Mouse (Mus musculus): Measurements from ENCODE around the gene Csrnp3. TPM values are rescaled to one million over a fixed set of nuclear protein-coding genes. Genes with fewer than 3 reads are reported as not detected.

Gene Csrnp3
- polyA plus RNA-seq, 1 experiment from 2014 or later = 3.1 TPM

DNA sequence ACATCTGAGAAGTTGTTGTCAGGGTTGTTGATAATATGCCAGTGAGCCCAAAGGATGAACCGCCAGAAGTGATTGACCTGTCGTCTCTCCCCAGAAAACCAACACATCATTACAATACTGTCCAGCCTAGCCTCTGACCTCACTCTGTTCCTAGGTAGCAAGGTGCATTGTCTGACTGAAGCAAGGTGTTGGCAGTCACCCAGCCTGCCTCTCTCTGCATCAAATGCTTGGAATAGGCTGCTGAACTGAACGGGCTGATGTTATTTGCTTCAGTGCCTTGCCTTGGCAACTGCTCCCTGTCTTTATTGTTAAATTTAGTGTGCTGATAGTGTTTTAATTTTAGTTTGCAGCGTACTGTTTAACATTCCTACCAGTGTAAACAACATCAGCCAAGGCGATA, 51.0 kb downstream of the Csrnp3 start:
- Histone ChIP-seq H3K4me2 (ENCODE audit: low read depth, low read length) (no peak overlapping the region), H3K9ac (ENCODE audit: low read depth, low read length) (no peak overlapping the region), H3K4me1 (ENCODE audit: control insufficient read depth, insufficient read depth, low read length) (no peaks in the 10 kb centered on the region), H3K27me3 (replicated peaks; ENCODE audit: control insufficient read depth, insufficient read depth, low read length) (no peaks in the 10 kb centered on the region), H3K27ac (replicated peaks; ENCODE audit: low read depth, low read length) (no peak overlapping the region), H3K9me3 (ENCODE audit: control insufficient read depth, low read length) (no peaks in the 10 kb centered on the region), H3K4me3 (ENCODE audit: low read depth, low read length) (no peak overlapping the region), H3K36me3 (ENCODE audit: control insufficient read depth, insufficient read depth, low read length) (no peaks in the 10 kb centered on the region)
- DNase-seq (ENCODE audit: low spot score) (no peak), ATAC-seq (ENCODE audit: low read depth) (no peak)
- 46% methylated on average over 5 of the region's 5 CpGs for WGBS

DNA sequence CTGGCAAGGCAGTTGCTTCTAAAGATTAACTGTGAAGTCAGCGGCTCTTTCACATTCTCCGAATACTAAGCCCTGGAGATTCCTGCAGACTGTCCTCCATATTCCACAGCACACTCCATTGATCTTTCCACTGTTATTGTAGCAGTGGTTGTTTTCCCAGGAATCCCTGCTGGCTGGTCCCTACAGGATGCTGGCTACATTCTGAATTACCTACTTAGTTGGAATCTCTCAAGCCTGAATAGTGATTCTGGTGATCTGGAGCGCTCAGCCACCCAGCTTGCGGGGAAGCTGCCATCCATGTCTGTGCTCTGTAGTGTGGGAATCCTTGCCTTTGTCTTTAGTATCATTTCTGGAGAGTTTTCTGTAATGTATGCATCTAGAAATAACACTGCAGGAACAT, 51.5 kb downstream of the Csrnp3 start:
- DNase-seq (ENCODE audit: low spot score) = no peak
- 43% methylated on average over 4 of the region's 4 CpGs for WGBS
- H3K4me2 ChIP-seq (ENCODE audit: low read depth, low read length) = no peak overlapping the region

DNA sequence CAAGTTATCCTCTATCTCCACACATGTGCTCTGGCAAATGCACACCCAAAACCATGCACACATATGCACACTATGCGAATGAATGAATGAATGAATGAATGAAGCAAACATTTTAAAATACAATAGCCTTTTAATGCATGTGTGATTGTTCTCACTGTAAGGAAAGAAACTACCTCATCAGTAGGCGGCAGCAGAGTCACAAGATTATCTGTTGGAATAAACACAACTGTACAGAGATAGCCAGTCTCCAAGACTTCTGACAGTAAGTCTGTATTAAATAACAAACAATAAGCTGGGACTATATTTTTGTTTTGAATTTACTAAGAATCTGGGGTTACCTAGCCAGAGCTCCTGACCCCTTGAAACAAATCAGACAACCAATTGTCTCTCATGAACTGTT, 53.9 kb downstream of the Csrnp3 start:
- Histone ChIP-seq H3K4me2 (ENCODE audit: low read depth, low read length) (no peak overlapping the region), H3K36me3 (ENCODE audit: control insufficient read depth, insufficient read depth, low read length) (no peaks in the 10 kb centered on the region), H3K9ac (ENCODE audit: low read depth, low read length) (no peak overlapping the region), H3K27me3 (replicated peaks; ENCODE audit: control insufficient read depth, insufficient read depth, low read length) (no peaks in the 10 kb centered on the region), H3K27ac (replicated peaks; ENCODE audit: low read depth, low read length) (no peak overlapping the region), H3K4me3 (ENCODE audit: low read depth, low read length) (no peak overlapping the region), H3K9me3 (ENCODE audit: control insufficient read depth, low read length) (no peaks in the 10 kb centered on the region), H3K4me1 (ENCODE audit: control insufficient read depth, insufficient read depth, low read length) (no peaks in the 10 kb centered on the region)
- ATAC-seq (ENCODE audit: low read depth) = no peak
- 95% methylated on average over 2 of the region's 2 CpGs for WGBS
- DNase-seq (ENCODE audit: low spot score) = no peak

More for the DNA sequence above, 51.5 kb downstream of the Csrnp3 start:
- H3K9me3 ChIP-seq (ENCODE audit: control insufficient read depth, low read length) = no peaks in the 10 kb centered on the region
- H3K4me1 ChIP-seq (ENCODE audit: control insufficient read depth, insufficient read depth, low read length) = no peaks in the 10 kb centered on the region
- H3K9ac ChIP-seq (ENCODE audit: low read depth, low read length) = no peak overlapping the region
- H3K4me3 ChIP-seq (ENCODE audit: low read depth, low read length) = no peak overlapping the region
- H3K27me3 ChIP-seq (replicated peaks; ENCODE audit: control insufficient read depth, insufficient read depth, low read length) = no peaks in the 10 kb centered on the region
- ATAC-seq (ENCODE audit: low read depth) = no peak
- H3K27ac ChIP-seq (replicated peaks; ENCODE audit: low read depth, low read length) = no peak overlapping the region
- no peaks in the 10 kb centered on the region for H3K36me3 ChIP-seq (ENCODE audit: control insufficient read depth, insufficient read depth, low read length)

DNA sequence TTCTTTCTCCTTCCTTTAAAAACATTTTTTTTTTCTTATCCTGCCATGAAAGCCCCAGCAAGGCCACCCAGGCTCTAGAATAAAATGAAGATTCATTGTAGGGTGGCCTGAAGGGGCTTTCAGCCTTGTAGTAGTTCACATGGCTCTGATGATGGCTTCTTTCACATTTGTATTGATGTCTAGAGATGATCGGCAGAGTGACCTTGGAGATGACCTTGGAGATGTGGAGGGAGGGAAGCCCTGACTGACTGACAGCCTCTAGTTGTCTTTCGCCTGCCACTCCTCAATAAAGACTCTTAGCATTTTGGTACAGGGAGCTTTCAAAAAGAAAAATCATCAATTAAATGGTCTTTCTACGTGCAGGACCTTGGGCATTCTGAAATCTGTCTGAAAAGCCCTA, 63.0 kb downstream of the Csrnp3 start:
- no peaks in the 10 kb centered on the region for H3K27me3 ChIP-seq (replicated peaks; ENCODE audit: control insufficient read depth, insufficient read depth, low read length)
- ATAC-seq (ENCODE audit: low read depth) (no peak), DNase-seq (ENCODE audit: low spot score) (no peak)
- H3K9ac ChIP-seq (ENCODE audit: low read depth, low read length) = no peak overlapping the region
- 64% methylated on average over 3 of the region's 3 CpGs for WGBS
- H3K4me2 ChIP-seq (ENCODE audit: low read depth, low read length) = no peak overlapping the region
- H3K9me3 ChIP-seq (ENCODE audit: control insufficient read depth, low read length) = no peaks in the 10 kb centered on the region
- no peak overlapping the region for H3K27ac ChIP-seq (replicated peaks; ENCODE audit: low read depth, low read length)
- H3K4me3 ChIP-seq (ENCODE audit: low read depth, low read length) = no peak overlapping the region
- H3K36me3 ChIP-seq (ENCODE audit: control insufficient read depth, insufficient read depth, low read length) = no peaks in the 10 kb centered on the region
- no peaks in the 10 kb centered on the region for H3K4me1 ChIP-seq (ENCODE audit: control insufficient read depth, insufficient read depth, low read length)

DNA sequence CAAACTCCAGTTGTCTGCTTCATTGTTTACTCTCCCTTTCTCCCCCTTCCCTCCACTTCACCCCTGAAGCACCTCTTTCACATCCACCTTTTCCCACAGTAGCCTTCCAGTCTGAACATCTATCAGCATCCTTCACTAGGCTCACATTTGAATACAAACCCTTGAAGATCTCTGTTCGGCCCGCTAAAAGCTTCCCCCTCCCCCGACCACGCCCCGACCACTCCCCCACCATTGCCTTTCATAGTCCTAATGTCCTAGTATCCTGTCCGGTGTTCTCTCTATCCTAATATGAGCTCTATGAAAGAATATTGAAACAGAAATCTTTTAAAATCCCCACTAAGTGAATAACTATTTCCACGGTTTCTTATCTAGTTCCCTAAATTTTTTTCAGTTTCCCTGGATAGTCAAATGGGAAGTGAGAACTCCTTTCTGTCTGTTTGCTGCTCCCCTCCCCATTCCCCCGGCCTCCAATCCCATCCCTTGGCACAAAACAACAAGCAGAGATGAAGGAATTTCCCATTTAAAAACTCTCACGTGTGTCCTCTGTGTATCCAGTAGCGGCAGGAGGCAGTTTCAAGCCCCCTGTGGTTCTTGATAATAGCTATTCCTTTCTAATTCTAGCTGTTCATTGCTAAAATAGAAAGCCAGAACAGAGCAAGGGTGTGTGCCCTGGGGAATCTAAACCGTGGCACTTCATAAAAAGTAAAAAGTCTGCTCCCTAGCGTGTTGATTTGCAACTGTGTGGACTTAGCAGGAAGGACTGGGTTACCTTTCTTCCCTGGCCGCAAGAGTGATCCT, 64.4 kb downstream of the Csrnp3 start:
- WGBS = 28% methylated on average over 13 of the region's 13 CpGs

DNA sequence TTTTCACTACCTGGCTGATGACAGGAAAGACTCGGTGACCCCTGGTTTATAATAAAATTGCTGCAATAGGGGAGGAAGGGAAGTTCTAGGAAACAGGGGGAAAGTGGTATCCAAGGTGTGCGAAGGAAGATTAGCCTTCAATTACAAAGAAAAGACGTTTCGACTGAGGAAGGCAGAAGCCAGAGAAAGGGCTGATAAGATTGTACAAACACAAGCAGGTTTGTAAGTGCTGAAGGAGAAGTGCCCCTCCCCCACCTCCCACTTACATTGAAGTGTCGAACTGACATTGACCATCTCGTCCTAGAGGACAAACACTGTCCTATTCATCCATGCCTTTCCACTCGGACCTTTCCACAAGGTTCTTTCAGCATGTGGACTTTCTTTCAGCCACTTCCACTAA, 70.4 kb downstream of the Csrnp3 start:
- 62% methylated on average over 7 of the region's 7 CpGs for WGBS
- ATAC-seq (ENCODE audit: low read depth) (no peak), DNase-seq (ENCODE audit: low spot score) (no peak)
- Histone ChIP-seq H3K27me3 (replicated peaks; ENCODE audit: control insufficient read depth, insufficient read depth, low read length) (no peaks in the 10 kb centered on the region), H3K27ac (replicated peaks; ENCODE audit: low read depth, low read length) (no peak overlapping the region), H3K4me3 (ENCODE audit: low read depth, low read length) (no peak overlapping the region), H3K4me2 (ENCODE audit: low read depth, low read length) (no peak overlapping the region), H3K36me3 (ENCODE audit: control insufficient read depth, insufficient read depth, low read length) (no peaks in the 10 kb centered on the region), H3K9me3 (ENCODE audit: control insufficient read depth, low read length) (no peaks in the 10 kb centered on the region), H3K4me1 (ENCODE audit: control insufficient read depth, insufficient read depth, low read length) (no peaks in the 10 kb centered on the region), H3K9ac (ENCODE audit: low read depth, low read length) (no peak overlapping the region)

More for the DNA sequence above, 64.4 kb downstream of the Csrnp3 start:
- ATAC-seq (ENCODE audit: low read depth) (no peak), DNase-seq (ENCODE audit: low spot score) (no peak)
- Histone ChIP-seq H3K4me1 (ENCODE audit: control insufficient read depth, insufficient read depth, low read length) (no peaks in the 10 kb centered on the region), H3K36me3 (ENCODE audit: control insufficient read depth, insufficient read depth, low read length) (no peaks in the 10 kb centered on the region), H3K9ac (ENCODE audit: low read depth, low read length) (no peak overlapping the region), H3K27me3 (replicated peaks; ENCODE audit: control insufficient read depth, insufficient read depth, low read length) (no peaks in the 10 kb centered on the region), H3K4me2 (ENCODE audit: low read depth, low read length) (no peak overlapping the region), H3K4me3 (ENCODE audit: low read depth, low read length) (no peak overlapping the region), H3K27ac (replicated peaks; ENCODE audit: low read depth, low read length) (no peak overlapping the region), H3K9me3 (ENCODE audit: control insufficient read depth, low read length) (no peaks in the 10 kb centered on the region)

DNA sequence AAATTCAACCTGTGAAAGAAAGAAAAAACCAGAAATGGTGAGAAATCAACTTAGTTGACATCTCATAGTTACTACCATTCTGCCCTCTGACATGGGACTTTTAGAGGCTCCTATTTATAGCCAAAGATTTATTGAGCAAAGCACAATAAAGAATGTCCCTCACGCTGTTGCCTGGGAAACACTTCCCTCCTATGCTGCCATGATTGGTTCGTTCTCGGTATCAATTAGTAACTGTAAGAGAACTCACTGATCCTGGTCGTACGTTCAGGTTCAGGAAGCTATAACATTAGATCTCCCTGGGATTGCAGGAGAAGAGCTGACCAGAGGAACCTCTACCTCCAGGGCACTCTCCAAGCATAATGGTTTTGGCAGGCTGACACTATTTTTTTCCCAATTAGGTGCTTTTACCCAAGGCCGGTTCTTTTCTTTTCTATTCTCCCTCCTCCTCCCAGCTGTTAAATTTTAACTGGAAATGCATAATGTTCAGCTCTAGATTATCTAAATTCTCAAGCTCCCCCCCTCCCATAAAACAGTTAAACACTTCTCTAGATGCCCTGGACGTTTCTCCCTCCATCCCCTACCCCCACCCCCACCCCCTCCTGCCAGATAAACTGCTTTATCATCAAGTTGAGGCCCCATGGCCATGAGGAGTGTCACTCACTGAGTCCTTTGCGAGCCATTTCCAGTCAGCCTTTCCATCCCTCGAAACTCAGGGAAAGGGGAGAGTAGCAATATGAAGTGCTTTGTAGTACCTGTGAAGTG, 75.3 kb downstream of the Csrnp3 start:
- Histone ChIP-seq H3K4me1 (ENCODE audit: control insufficient read depth, insufficient read depth, low read length) (no peaks in the 10 kb centered on the region), H3K36me3 (ENCODE audit: control insufficient read depth, insufficient read depth, low read length) (no peaks in the 10 kb centered on the region), H3K9me3 (ENCODE audit: control insufficient read depth, low read length) (no peaks in the 10 kb centered on the region), H3K9ac (ENCODE audit: low read depth, low read length) (no peak overlapping the region), H3K4me2 (ENCODE audit: low read depth, low read length) (no peak overlapping the region), H3K27ac (replicated peaks; ENCODE audit: low read depth, low read length) (no peak overlapping the region), H3K4me3 (ENCODE audit: low read depth, low read length) (no peak overlapping the region), H3K27me3 (replicated peaks; ENCODE audit: control insufficient read depth, insufficient read depth, low read length) (no peaks in the 10 kb centered on the region)
- DNase-seq (ENCODE audit: low spot score) (no peak), ATAC-seq (ENCODE audit: low read depth) (no peak)
- WGBS = 46% methylated on average over 9 of the region's 9 CpGs

DNA sequence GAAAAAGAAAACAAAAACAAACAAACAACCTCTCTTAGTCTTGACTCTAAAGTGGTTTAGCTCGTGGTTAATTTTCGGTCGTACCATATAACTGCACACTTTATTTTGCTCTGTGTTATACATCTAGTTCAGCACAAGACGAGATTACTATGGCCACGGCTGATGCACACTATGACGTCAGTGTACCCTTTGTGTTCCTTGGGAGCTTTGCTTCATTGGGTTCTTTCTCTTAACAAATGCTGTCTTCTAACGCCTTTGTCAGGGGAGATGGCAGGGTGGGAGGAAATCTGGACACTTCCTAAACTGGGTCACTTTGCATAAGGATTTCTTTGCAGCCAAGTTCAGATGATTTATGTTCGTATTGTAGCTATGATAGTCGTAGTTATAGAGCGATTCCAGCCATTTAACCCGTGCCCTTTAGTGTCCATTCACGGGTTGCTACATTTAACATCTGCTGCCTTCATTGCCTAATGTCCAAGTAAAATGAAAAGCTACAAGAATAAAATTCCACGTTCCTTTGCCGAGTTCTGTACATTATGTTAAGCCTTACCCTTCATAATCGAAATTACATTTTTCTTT, 79.9 kb downstream of the Csrnp3 start:
- Histone ChIP-seq H3K36me3 (ENCODE audit: control insufficient read depth, insufficient read depth, low read length) (no peaks in the 10 kb centered on the region), H3K4me1 (ENCODE audit: control insufficient read depth, insufficient read depth, low read length) (no peaks in the 10 kb centered on the region), H3K4me3 (ENCODE audit: low read depth, low read length) (no peak overlapping the region), H3K9me3 (ENCODE audit: control insufficient read depth, low read length) (no peaks in the 10 kb centered on the region), H3K9ac (ENCODE audit: low read depth, low read length) (no peak overlapping the region), H3K27ac (replicated peaks; ENCODE audit: low read depth, low read length) (no peak overlapping the region), H3K27me3 (replicated peaks; ENCODE audit: control insufficient read depth, insufficient read depth, low read length) (no peaks in the 10 kb centered on the region), H3K4me2 (ENCODE audit: low read depth, low read length) (no peak overlapping the region)
- 86% methylated on average over 15 of the region's 15 CpGs for WGBS
- DNase-seq (ENCODE audit: low spot score) (no peak), ATAC-seq (ENCODE audit: low read depth) (no peak)

Measured in embryonic facial prominence, embryonic 14.5 days (tissue).